Mouse (Mus musculus): ENCODE measurements around the gene Kif24.
A peak's percentile ranks its signal among the peaks of the same experiment; 100 is the strongest.

Gene Kif24

DNA sequence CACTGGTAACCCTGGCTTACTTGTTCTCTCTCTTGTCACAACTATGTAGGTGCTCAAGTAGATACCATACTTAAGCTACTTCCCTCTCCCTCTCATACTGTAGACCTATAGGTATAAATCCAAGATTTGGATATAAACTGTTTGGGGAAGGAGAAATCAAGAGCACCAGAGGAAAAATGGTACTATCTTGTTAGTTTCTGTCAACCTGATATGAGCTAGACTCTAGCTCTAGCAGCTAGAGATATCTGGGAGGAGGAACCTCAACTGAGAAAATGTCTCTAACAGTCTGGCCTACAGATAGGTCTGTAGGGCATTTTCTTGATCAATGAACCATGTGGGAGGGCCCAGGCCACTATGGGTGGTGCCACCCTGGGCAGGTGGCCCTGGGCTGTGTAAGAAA lies 63.5 kb downstream of the Kif24 start:
- no peak for DNase-seq (ENCODE audit: low read depth)

DNA sequence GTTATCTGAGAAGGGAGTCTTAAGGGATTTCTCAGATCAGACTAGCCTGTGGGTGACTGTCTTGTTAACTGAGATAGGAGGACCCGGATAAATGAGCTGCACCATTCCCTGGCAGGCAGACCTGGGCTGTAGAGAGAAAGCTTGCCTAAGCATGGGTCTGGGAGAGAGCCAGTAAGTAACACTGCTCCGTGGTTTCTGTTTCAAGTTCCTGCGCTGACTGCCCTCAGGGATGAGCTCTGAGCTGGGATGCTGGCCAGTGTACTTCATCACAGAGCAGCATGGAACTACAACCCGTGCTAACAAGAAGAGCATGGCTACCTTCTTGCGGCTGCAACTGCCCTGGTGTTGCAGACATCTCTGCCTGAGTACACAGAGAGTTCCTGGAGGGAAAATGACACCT lies 64.8 kb downstream of the Kif24 start:
- DNase-seq (ENCODE audit: low read depth): peak; percentile 84

DNA sequence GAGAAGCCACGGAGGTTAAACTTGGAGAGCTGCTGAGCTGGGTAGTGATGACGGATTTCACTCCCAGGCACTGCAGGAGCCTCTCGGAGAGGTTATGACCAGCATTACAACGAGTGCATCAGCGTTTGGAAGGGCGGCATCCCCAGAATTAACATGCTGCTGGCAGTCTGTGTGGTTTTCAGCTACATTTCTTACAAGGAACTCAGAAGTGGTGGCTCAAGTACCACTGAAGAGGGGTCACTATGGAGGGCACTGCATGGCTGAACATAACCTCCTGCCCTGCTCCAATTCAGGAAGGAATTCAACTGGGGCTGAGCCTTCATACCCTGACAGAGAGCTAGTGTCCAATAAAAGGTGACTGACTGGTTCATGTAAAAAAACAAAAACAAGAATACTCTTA lies 66.3 kb downstream of the Kif24 start:
- no peak for DNase-seq (ENCODE audit: low read depth)

DNA sequence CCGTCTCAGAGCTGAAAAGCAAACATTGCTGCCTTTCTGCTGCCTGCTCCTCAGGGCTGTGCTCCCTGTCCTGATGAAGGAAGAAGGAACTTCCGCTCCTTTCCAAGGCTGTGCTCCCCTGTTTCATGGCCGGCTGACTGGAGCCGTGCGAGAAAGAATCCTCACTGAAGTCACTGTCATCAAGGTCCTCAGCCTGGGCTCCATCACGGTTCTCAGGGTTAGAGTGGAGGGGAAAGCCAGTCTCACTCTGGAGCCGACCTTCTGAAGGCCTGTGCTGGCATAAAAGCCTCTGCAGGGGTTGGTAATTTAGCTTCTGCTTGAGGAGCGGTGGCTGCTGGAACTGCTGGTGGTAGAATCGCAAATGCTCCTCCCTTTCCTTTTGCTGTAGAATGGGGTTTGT lies 70.0 kb downstream of the Kif24 start:
- no peak for DNase-seq (ENCODE audit: low read depth)

DNA sequence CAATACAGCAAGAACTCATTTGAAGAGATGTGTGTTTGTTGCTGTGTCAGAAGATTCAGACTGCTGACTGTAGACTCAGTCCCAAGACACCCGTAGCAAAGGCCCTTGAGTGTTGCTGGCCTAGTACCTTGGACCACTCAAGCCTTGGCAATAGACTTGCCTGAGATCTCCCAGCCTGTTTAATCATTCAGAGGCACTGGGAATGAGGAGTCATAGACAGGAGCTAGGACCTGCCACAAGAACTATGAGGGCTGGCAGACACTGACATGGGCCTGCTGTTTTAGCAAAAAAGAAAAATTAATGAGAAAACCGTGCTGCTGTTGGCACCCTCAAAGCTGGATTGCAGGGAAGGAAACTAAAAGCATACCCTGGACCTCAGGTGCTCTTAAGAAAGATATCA lies 73.7 kb downstream of the Kif24 start:
- no peak for DNase-seq (ENCODE audit: low read depth)

DNA sequence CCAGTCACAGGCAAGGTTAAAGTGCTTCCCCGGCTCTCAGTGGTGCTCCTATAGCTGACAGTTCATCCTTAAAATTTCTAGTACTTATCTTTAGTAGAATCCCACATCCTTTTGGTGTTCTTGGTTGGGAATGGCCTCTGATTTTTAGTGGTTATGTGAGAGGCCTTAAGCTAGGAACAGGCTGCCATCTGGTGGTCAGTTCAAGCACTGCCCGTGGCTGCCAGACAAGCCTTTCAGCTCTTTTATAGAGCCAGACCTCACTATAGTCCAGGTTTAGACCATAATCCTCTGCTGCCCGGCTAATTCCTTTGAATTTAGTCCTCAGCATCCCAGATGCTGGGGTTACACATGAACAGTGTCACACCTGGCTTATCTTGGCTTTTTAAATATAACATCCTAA lies 74.6 kb downstream of the Kif24 start:
- DNase-seq (ENCODE audit: low read depth): peak; percentile 90

DNA sequence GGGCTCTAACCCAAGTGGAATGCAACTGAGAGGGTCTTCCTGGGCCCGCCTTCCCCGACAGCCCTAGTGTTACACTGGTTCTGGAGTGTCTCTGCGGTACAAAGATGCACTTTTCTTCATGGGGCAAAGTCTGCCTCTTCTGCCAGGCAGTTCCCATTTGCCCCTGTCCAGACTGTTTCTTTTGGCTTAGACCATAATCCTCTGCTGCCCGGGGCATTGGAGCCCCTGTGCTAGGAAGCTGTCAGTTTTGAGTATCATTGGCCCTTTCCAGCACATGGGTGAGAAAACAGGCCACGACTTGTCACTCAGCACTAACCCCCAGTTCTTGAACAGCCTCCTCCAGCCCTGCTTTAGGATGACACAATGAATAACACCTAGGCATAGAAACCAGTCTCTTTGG lies 75.4 kb downstream of the Kif24 start:
- no peak for DNase-seq (ENCODE audit: low read depth)

DNA sequence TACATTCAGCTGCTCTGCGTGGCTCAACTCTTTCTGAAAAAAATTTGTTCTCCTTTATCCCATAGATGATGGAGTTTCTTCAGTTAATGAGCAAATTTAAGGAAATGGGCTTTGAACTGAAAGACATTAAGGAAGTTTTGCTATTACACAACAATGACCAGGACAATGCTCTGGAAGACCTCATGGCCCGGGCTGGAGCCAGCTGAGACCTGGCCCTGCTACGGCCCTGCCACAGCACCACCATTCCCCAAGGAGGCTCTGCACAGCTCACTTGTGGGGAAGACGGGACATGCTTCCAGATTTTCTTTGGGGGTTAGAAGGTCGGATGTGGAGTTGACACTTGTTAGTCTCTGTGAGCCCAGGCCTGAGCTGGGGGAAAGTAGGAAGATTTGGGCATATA lies 76.1 kb downstream of the Kif24 start:
- no peak for DNase-seq (ENCODE audit: low read depth)

DNA sequence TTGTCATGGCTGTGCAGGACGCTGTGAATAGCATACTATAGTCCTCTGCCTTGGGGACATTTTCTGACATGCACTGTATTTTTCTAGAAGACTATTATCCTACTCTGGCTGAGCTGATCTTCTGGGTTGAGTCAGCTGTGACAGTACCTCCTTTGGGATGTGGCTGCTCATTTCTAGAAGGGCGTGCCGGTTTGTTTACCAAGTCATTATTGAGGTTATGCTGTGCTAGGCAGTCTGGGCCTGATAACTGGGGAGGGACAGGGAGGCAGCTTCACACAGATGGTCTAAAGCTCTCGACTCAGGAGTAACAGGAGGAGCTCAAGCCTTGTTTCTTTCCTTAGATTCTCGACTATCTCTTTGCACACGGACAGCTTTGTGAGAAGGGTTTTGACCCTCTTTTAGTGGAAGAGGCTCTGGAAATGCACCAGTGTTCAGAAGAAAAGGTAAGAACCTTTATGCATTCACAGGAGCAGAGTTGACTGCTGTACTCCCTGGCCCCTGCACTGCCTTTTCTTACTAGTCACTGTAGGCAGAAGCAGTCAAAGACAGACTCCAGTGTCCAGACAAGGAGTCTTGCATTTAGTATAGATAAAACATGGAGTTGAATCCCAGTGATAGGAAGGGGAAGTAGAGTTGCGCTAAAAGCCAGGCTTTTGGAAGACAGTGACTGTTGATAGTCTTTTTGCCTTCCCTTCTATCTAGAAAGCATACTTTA lies 76.8 kb downstream of the Kif24 start:
- DNase-seq (ENCODE audit: low read depth): no peak

DNA sequence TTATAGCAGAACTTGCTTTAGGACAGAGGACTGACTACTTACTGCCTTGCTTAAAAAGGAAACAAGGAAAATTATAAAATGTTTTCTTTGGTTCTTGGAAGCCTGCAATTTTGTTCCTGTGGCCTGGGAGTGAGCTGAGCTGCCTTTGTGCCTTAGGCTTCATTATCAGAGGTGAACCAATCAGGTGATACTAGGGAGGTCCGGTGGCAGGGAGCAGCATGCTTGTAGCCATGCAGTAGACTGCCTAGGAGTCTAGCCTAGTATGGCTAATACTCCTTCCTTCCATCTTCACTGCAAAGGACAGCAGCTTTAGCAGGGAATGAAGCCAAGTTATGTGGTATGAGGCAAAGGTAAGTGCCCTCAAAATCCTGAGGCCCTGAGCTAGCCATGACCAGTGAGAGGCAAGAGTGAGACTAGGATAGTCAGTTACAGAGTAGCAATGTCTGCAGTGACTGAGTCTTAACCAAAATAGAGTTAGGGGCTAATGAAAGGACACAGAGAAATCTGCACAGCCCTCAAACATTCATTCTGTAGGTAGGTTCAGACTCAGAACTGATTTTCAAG lies 78.2 kb downstream of the Kif24 start:
- no peak for DNase-seq (ENCODE audit: low read depth)

DNA sequence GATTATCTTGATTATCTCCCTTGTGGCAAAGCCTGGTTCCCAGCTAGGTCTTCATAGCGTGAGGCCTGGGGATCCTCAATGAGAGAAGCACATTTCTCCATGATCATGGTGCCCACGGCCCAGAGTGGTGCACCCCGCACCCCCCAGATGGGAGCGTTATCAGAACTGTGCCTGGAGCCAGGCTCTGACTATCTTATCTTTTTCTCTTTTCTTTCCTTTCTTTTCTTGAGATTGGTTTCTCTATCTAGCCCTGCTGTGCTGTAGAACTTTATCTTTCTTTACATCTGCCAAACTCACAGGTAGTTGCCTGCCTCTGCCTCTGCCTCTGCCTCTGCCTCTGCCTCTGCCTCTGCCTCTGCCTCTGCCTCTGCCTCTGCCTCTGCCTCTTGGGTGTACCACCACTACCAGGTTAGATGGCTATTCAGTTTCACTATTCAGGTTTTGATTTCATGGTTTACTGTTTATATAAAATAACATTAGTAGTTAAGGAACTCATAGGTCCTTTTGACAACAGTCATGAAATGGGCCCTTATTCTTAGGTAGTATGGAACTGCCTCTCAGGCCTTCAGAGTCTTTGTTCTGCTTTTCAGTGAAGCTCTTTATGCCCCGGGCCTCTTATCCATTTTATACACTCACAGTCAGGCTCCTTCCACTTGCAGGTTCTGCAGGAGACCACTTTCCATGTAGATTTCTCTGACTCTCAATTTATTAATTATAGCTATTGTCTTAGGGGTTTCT lies 83.3 kb downstream of the Kif24 start:
- DNase-seq (ENCODE audit: low read depth): no peak

DNA sequence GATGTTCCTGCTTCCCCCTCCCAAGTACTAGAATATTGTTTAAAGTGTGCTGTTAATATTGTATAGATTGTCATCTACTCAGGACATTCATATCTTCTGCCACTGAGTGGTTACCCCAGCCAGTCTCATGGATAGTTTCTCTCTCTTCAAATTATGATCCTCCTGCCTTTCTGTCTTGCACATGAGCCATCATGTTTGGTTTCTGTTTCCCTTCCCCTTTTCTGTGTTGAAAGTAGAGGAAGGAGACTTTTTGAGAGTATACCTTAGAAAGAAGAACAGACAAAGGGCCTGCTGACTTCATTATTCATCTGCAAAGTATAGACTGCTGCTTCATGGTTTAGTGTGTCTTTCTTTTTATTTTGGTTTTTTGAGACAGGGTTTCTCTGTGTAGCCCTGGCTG lies 87.1 kb downstream of the Kif24 start:
- no peak for DNase-seq (ENCODE audit: low read depth)

DNA sequence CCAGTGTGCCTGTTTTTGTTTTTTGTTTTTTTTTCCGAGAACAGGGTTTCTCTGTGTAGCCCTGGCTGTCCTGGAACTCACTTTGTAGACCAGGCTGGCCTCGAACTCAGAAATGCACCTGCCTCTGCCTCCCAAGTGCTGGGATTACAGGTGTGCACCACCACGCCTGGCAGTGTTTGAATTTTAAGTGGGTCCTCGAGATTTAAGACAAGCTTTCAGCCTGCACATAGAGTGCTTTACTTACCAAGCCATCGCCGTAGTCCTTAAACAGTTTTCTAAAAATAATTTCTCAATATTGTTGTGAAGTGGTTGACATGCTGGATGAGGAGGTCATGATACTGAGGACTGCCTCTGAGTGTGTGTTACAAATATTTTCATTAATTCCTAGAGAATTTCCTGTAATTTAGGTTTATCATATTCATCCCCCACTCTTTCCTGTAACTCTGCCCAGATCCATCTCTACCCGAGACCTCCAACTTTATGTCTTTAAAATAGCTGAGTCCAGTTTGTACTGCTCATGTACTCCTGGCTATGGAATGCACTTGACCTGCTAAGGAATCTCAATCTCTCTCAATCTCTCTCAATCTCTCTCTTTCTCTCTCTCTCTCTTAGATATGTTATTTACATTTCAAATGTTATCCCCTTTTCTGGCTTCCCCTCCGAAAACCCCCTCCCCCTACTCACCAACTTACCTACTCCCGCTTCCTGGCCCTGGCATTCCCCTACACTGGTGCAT lies 94.8 kb downstream of the Kif24 start:
- no peak for DNase-seq (ENCODE audit: low read depth)

DNA sequence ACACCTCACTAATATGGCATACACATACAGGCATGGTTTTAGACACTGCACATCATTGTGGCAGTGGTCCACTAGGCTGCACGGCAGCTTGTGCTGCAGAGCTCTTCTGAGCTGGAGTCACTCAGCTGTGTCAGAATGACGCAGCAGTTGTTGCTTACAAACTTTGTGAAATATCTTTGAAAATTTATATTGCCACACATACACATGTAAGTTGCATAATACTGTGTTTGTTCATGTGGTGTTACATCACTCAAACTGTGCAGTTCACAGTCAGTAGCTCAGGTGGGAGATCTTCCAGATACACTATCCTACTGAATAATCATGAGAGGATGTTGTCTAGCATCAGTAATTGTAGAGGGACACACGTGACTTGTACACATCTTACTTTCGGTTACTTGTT lies 96.5 kb downstream of the Kif24 start:
- peak; percentile 55 for DNase-seq (ENCODE audit: low read depth)

DNA sequence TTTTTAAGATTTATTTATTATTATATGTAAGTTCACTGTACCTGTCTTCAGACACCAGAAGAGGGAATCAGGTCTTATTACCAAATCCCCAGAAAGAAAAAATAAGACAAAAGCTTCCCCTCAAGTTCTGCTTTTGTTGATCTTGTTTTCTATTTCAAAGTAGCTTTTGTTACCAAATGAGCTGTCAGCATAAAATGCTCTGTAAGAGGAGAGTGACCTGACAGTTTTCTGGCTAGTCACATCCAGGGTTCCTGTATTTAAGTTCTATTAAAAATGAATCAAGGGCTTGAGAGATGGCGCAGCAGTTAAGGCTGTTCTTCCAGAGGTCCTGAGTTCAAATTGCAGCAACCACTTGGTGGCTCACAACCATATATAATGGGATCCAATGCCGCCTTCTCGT lies 103.6 kb downstream of the Kif24 start:
- DNase-seq (ENCODE audit: low read depth): no peak

DNA sequence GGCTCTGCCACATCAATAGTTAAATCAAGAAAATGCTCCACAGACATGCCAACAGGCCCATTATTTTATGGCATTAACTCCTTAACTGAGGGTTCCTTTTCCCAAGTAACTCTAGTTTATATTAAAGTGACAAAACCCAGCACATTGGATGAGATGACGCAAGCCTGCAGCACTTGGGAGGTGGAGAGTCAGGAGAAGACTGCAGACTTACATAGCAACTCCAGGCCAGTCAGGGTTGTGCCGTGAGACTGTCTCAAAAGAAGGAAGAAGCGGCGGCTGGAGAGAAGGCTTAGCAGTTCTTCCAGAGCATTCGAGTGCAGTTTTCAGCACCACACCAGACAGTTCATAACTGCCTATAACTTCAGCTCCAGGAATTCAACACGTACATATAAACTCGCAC lies 105.3 kb downstream of the Kif24 start:
- DNase-seq (ENCODE audit: low read depth): no peak

DNA sequence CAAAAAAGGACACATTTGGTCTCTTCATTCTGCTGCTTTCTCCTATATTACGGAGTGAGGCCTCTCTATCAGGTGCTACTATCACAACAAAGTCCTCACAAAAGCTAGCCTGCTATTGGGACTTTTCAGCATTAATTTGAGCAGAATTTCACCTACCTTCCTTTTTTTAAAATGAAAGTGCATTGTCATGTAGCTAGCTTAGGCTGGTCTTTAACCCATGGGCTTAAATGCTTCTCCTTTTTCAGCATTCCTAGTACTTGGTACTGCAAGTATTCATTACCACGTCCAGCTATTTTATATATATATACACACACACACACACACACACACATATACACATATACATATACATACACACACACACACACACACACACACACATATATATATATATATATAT lies 106.0 kb downstream of the Kif24 start:
- no peak for DNase-seq (ENCODE audit: low read depth)

DNA sequence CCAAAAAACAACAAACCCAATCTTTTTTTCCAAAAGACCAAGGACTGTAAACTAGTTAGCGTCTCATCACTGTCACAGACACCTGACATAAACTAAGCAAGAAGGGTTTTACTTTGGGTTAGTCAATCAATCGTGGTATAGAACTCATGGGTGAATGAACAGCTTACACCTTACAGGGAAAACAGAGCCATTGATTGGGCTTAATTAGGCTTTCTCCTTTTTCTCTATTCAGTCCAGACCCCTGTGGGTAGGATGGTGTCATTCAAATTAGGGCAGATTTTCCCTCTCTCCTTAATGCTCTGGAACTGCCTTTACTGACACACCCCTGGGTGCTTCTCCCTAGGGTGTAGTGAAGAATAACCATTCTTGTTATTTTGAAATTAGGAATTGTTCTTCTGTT lies 107.5 kb downstream of the Kif24 start:
- no peak for DNase-seq (ENCODE audit: low read depth)

DNA sequence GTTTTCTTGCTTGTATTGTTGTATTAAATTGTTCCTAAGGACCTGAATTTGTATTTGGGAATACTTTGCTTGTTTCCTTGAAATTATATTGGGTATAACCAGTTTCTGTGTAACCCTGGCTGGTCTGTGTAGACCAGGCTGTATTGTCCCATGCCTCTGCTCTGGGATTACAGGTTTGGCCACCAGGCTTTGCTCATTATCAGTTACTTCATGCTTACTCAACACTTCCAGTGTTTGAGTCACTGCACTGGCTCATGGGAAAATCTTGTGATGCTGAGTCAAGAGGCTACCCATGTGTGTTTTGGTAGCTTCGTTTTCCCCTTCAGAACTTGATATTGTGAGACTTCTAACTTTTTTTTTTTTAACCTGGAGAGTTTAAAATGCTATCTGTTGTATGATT lies 111.4 kb downstream of the Kif24 start:
- DNase-seq (ENCODE audit: low read depth): peak; percentile 37

DNA sequence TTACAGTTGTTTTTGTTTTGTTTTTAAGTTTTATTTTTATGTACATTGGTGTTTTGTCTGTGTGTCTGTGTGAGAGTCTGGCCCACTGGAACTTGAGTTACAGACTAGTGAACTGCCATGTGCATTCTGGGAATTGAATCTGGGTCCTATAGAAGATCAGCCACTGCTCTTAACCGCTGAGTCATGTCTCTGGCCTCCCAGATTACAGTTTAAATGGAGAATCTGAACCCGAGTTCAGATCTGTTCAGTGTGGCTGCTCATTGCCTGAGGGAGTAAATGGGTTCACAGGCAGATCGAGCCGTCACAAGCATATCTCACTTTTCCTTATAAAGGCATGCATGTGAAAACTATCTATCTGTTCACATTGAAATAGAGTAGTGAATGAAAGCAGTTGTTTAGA lies 111.9 kb downstream of the Kif24 start:
- DNase-seq (ENCODE audit: low read depth): no peak

DNA sequence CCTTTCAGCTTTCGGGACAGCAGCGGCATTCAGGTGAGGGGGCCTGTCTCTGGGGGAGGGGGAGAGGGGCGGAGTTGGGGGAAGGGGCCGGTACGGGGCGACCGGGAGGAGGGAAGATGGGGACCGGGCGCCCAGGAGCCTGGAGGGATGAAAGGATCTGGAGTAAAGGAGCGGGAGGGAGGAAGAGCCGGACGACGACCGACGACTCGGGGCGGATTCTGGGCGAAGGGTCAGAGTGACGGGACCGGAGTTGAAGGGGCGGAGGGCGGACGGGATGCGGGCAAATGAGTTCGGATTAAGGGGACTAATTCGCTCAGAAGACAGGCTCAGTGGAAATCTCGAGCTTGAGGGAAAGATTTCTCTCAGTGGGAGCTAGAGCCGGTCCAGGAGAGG lies 115.5 kb downstream of the Kif24 start:
- DNase-seq (ENCODE audit: low read depth): no peak

DNA sequence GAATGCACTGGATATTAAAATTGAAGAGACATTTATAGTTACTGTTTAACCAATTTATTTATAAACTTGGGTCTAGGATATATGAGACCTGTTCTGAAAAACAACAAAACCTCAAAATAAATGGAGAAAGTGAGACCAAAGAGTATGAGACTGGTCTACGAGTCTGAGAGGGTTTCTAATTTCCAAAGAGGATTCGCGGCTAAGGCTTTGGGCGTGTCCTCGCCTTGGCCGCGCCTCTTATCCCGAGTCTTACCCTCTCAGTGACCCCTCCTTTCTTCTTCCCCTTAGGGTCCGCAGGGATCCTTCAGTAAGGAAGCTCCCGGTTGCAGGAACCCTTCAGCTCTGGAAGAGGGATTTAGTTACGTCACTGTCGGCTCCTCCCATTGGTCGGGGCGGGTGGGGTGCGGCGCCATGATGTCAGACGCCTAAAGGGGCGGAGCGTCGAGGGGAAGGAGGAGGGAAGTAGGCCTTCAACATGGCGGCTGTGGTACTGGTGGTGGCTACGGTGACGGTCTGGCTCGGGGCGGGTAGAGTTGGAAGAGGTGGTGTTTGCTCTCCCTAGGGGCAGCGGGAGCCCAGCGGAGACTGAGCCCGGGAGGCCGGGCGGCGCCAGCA lies 116.0 kb downstream of the Kif24 start, which contains the start of gene Ubap1:
Ubap1 (plus strand) TSS at position 413 of the 615 bp plus-strand sequence.
- peak; percentile 98 for DNase-seq (ENCODE audit: low read depth)
